Mouse (Mus musculus) heart, postnatal 0 days (tissue): ENCODE data around the gene Rnf180.

Experiments
- CTCF ChIP-seq: IDR thresholded peaks from 2 replicates; pipeline ENCODE4 v1.5.1; 2016; ENCODE audit warnings: antibody characterized with exemption, control low read depth, low read depth
- EP300 ChIP-seq: IDR thresholded peaks from 2 replicates; pipeline ENCODE4 v1.6.1; 2016; ENCODE audit warnings: antibody characterized with exemption, low read depth

GRCm38 (mm10) chr13:105165441-105165840 lies 129.2 kb downstream of the Rnf180 start:
- TF ChIP-seq EP300 = no peak
- no peak for TF ChIP-seq CTCF
